Mouse (Mus musculus): Measurements from ENCODE around the gene Sdhaf4.

Gene Sdhaf4

GRCm38 (mm10) chr1:23955539-23955938, 49.9 kb downstream of the Sdhaf4 start:
- DNase-seq (ENCODE audit: low read depth), result no peak

GRCm38 (mm10) chr1:23953921-23954320, 51.5 kb downstream of the Sdhaf4 start:
- DNase-seq (ENCODE audit: low read depth), result no peak

- DNase-seq (ENCODE audit: low read depth), result no peak
Observed at GRCm38 (mm10) chr1:23948778-23949699, 56.4 kb downstream of the Sdhaf4 start.

- no peak for DNase-seq (ENCODE audit: low read depth)
Observed at GRCm38 (mm10) chr1:23948290-23948689, 57.2 kb downstream of the Sdhaf4 start.

Measured in induced T-regulatory cell, adult 2 months (primary cell).